Mouse (Mus musculus): ENCODE results near the gene 1110059E24Rik.
"Not testable (repeated sequence)": the region's sequence is repeated elsewhere in the genome, so short reads cannot be mapped to it uniquely, and the experiment has no call there.

1110059E24Rik gene

DNA sequence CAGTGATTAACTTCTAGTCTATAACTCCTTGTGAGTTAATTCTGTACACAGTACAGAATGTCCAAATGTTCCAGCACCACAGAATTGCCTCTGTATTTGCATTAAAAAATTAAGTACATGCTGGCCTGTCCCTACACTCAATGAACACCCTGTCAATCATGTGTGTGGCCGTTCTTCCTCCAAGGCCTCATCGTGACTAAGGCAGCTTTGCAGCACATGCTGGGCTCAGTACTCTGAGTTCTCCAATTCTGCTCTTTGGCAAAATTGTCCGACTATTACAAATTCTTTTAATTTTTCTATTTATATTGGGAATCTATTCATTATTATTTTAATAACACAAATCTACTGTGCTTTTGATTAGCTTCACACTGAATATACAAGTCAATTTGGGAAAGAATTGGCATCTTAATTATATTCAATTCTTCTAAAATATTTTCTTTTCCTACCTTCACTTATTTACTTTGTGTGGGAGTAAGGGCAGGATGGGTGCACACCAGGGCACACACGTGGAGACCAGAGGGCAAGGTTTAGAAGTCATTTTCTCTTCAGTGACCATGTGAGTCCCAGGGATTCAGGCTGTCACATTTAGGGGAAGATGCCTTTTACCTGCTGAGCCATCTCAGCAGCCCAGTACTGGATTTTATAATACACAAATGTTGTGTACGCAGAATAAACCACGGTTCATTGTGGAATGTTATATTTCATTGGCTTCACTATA lies 26.3 kb downstream of the 1110059E24Rik start:
- no peak for DNase-seq (ENCODE audit: extremely low read depth, low read depth, low spot score)

DNA sequence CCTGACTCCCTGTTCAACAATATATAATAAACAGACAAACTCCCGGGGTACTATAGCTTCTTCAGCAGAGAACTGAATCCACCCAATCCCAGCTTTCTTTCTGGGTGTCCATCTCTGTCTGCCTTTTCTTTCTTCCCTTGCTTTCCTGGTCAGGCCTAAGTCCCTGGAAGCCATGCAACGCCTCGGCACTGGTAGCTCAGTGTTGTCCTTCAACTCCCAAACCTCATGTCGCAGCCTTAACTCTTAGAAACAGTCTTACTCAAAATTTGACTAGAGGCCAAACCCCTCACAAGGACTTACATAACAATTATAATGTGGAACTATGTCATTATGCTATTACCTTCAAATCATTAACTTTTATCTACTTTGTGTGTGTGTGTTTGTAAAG lies 28.6 kb downstream of the 1110059E24Rik start:
- DNase-seq (ENCODE audit: extremely low read depth, low read depth, low spot score) = no peak

DNA sequence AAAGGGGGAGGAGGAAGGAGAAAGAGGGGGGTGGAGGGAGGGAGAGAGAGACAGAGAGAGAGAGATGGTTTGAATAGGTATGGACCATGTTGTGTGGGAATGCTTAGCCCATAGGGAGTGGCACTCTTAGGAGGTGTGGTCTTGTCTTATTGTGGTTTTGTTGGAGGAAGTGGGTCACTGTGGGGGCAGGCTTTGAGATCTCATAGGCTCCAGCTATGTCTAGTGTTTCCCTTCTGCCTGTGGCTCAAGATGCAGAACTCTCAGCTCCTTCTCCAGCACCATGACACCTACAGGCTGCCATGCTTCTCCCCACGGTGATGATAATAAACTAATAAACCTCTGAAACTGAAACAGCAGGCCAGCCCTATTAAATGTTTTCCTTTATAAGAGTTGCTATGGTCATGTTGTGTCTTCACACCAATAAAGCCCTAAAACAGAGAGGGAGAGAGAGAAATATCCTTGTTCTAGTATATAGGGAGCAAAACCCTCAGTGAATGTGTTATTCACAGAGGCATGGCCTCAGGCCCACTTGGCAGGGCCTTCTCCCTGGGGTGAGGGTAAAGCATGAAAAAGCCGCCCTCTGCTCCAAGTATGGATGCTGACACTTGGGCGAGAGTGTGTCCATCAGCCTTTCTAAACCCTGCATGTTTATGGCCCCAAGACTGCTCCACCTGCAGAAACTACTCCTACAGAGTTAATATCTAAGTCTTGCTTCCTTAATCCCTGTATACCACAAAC lies 29.2 kb downstream of the 1110059E24Rik start:
- no peak for DNase-seq (ENCODE audit: extremely low read depth, low read depth, low spot score)

GRCm38 (mm10) chr19:21615801-21616200 lies 37.0 kb downstream of the 1110059E24Rik start:
- no peak for DNase-seq (ENCODE audit: extremely low read depth, low read depth, low spot score)

GRCm38 (mm10) chr19:21611725-21612575 lies 40.8 kb downstream of the 1110059E24Rik start:
- peak; percentile 26 for DNase-seq (ENCODE audit: extremely low read depth, low read depth, low spot score)

- DNase-seq (ENCODE audit: extremely low read depth, low read depth, low spot score) = no peak
These were observed 41.5 kb downstream of the 1110059E24Rik start for GRCm38 (mm10) chr19:21611297-21611696.

DNA sequence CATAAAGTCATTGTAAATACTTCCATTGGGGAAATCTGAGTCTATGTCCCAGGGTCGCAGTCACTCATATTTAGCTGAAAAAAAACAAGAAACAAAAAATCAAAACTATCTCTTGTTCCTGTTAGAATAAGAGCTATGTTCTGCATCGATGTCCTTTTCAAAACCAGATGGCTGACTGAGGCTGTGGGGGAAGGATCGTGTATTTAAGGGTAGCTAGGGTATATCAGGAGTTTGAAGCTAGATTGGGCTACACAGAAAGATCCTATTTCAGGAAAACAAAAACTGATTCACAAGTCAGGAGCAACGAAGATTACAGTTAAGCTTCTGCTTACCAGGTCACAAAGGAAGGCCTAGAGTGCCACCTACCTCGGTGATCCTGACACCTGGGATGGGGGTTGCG lies 42.5 kb downstream of the 1110059E24Rik start:
- no peak for DNase-seq (ENCODE audit: extremely low read depth, low read depth, low spot score)

- no peak for DNase-seq (ENCODE audit: extremely low read depth, low read depth, low spot score)
These were observed 47.5 kb downstream of the 1110059E24Rik start for GRCm38 (mm10) chr19:21605294-21605693.

DNA sequence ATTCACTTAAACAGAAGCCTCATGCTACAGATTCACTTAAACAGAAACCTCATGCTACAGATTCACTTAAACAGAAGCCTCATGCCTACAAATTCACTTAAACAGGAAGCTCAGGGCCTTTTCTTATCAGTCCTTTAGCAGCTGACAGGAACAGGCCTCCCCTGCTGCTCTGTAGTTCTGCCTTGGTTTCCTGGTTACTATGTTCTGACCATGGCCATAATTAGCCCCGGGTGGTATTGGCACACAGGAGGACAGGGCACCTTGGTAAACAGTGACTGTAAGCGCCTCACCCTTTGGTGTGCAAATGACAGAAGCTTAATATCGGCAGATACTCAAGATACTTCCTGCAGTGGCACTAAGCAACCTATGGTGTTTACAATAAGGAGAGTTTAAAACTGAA lies 48.9 kb downstream of the 1110059E24Rik start:
- no peak for DNase-seq (ENCODE audit: extremely low read depth, low read depth, low spot score)

GRCm38 (mm10) chr19:21601541-21602101 lies 51.2 kb downstream of the 1110059E24Rik start:
- DNase-seq (ENCODE audit: extremely low read depth, low read depth, low spot score) = no peak

- DNase-seq (ENCODE audit: extremely low read depth, low read depth, low spot score) = no peak
These were observed 54.0 kb downstream of the 1110059E24Rik start for GRCm38 (mm10) chr19:21598659-21599352.

- no peak for DNase-seq (ENCODE audit: extremely low read depth, low read depth, low spot score)
These were observed 58.1 kb downstream of the 1110059E24Rik start for GRCm38 (mm10) chr19:21594676-21595075.

- DNase-seq (ENCODE audit: extremely low read depth, low read depth, low spot score) = not testable (repeated sequence)
These were observed 60.6 kb downstream of the 1110059E24Rik start for GRCm38 (mm10) chr19:21592216-21592615.

GRCm38 (mm10) chr19:21589888-21590287 lies 62.9 kb downstream of the 1110059E24Rik start:
- no peak for DNase-seq (ENCODE audit: extremely low read depth, low read depth, low spot score)

DNA sequence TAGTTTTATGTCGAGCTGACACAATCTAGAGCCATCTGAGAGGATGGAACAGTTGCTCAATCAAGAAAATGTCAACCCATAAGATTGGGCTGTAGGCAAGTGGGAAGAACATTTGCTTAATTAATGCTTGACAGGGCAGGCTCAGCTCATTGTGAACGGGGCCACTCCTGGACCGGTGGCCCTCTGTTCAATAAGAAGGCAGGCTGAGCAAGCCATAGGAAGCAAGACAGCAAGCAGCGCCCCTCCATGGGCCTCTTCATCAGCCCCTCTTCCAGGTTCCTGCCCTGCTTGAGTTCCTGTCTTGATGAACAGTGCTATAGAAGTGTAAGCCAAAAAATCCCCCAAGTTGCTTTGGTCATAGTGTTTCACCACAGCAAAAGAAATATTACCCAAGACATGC lies 65.2 kb downstream of the 1110059E24Rik start:
- no peak for DNase-seq (ENCODE audit: extremely low read depth, low read depth, low spot score)

- DNase-seq (ENCODE audit: extremely low read depth, low read depth, low spot score) = no peak
These were observed 66.2 kb downstream of the 1110059E24Rik start for GRCm38 (mm10) chr19:21586546-21586945.

DNA sequence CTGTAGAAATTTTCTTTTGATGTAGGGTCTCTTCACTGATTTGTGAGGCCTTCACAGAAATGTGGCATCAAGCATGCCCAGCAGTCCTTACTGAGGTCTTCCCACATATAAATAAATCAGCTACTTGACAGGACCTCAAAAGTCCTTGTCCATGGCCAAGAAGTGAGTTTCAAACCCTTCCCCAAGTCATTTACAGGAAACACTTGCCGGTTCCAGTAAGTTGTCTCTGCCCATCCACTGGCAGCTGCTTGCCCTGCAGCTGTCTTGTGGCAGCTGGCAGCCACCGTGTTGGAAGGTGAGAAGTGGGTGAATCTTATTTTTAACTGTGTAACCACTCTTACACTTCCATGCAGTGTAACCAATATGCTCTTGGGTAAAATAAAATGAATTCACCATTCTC lies 66.9 kb downstream of the 1110059E24Rik start:
- no peak for DNase-seq (ENCODE audit: extremely low read depth, low read depth, low spot score)

GRCm38 (mm10) chr19:21583986-21584385 lies 68.8 kb downstream of the 1110059E24Rik start:
- DNase-seq (ENCODE audit: extremely low read depth, low read depth, low spot score) = no peak

- DNase-seq (ENCODE audit: extremely low read depth, low read depth, low spot score) = no peak
These were observed 69.2 kb downstream of the 1110059E24Rik start for GRCm38 (mm10) chr19:21583523-21583984.

- no peak for DNase-seq (ENCODE audit: extremely low read depth, low read depth, low spot score)
These were observed 71.4 kb downstream of the 1110059E24Rik start for GRCm38 (mm10) chr19:21581404-21581803.

Data from fat pad, adult 2 months (tissue).